8 mouse cellular contexts compared by ENCODE assay signal in the genomic region with DNA sequence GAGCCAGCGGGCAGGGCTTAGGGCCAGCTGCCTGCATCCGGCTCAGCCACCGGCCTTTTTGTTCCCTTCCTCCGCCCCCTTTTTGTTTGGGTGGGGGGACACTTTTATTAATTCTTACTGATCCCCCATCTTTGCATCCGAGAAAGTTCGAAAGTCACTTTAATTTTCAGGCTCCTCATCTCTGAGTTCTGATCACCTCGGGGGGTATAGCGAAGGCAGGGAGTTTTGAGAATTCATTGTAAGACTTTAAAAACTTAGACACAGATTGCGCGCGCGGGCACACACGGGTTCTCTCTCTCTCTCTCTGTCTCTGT. TPM values are rescaled to one million over a fixed set of nuclear protein-coding genes. Genes with fewer than 3 reads are reported as not detected.
DNase-seq lines count a peak whose midpoint lies in the region; ATAC-seq and TF ChIP-seq lines count a peak whose summit lies in the region.

No protein-coding gene starts in this region.

- H3K4me1 ChIP-seq in kidney, embryonic 15.5 days, result peaks cover 22% of the 10 kb centered on the region
- peaks cover 21% of the 10 kb centered on the region for H3K4me1 ChIP-seq in embryonic facial prominence, embryonic 13.5 days
- H3K4me1 ChIP-seq in intestine, embryonic 15.5 days (replicated peaks), result peaks cover 10% of the 10 kb centered on the region; the same call in 1 of the 2 replicates

- peak overlapping the region; percentile 70 for H3K4me2 ChIP-seq in kidney, embryonic 15.5 days
- peak overlapping the region; percentile 63 for H3K4me2 ChIP-seq in embryonic facial prominence, embryonic 13.5 days
- peak overlapping the region; percentile 96 for H3K4me2 ChIP-seq in intestine, embryonic 15.5 days (replicated peaks)
- peak overlapping the region; percentile 87 for H3K4me2 ChIP-seq in myocyte (ENCODE audit: low read depth)

- DNase-seq in kidney, adult 18-20 months, result no peak
- DNase-seq in right cerebral cortex, postnatal 25 days, result no peak
- DNase-seq in spleen, adult 18-20 months, result no peak
- DNase-seq in adrenal gland, adult 8-10 months, result no peak

- H3ac ChIP-seq in myocyte (ENCODE audit: control insufficient read depth, insufficient read length), result no peak overlapping the region

- H3K36me3 ChIP-seq in kidney, embryonic 15.5 days, result no peaks in the 10 kb centered on the region
- H3K36me3 ChIP-seq in embryonic facial prominence, embryonic 13.5 days, result peaks cover 13% of the 10 kb centered on the region
- H3K36me3 ChIP-seq in intestine, embryonic 15.5 days, result no peaks in the 10 kb centered on the region
- no peaks in the 10 kb centered on the region for H3K36me3 ChIP-seq in myocyte (ENCODE audit: control insufficient read depth, insufficient read depth)

- 1% methylated on average over 13 of the region's 13 CpGs for WGBS in kidney, embryonic 15.5 days
- WGBS in embryonic facial prominence, embryonic 13.5 days, result under 1% methylated on average over 13 of the region's 13 CpGs
- WGBS in intestine, embryonic 15.5 days, result 1% methylated on average over 13 of the region's 13 CpGs

- peaks cover 22% of the 10 kb centered on the region for H3K79me2 ChIP-seq in myocyte (ENCODE audit: control insufficient read depth, insufficient read depth)

- H3K9me3 ChIP-seq in kidney, embryonic 15.5 days (replicated peaks), result no peaks in the 10 kb centered on the region
- H3K9me3 ChIP-seq in embryonic facial prominence, embryonic 13.5 days, result no peaks in the 10 kb centered on the region
- H3K9me3 ChIP-seq in intestine, embryonic 15.5 days, result no peaks in the 10 kb centered on the region

- H3K27ac ChIP-seq in kidney, embryonic 15.5 days, result peak overlapping the region; percentile 99
- H3K27ac ChIP-seq in embryonic facial prominence, embryonic 13.5 days, result peak overlapping the region; percentile 100
- peak overlapping the region; percentile 98 for H3K27ac ChIP-seq in intestine, embryonic 15.5 days

- TF ChIP-seq POLR2A in myocyte (IDR thresholded peaks at IDR 0.05; ENCODE audit: insufficient read length, low read depth), result peak; percentile 76

- no peak for ATAC-seq in kidney, embryonic 15.5 days (replicated peaks; ENCODE audit: low FRiP score)
- ATAC-seq in embryonic facial prominence, embryonic 13.5 days (ENCODE audit: insufficient number of reproducible peaks, insufficient read depth, low FRiP score, low TSS enrichment, low read depth), result no peak
- no peak for ATAC-seq in intestine, embryonic 15.5 days

- peak overlapping the region; percentile 42 for H3K9ac ChIP-seq in kidney, embryonic 15.5 days
- peak overlapping the region; percentile 68 for H3K9ac ChIP-seq in embryonic facial prominence, embryonic 13.5 days
- H3K9ac ChIP-seq in intestine, embryonic 15.5 days, result no peak overlapping the region

- peak overlapping the region; percentile 87 for H3K4me3 ChIP-seq in kidney, embryonic 15.5 days (replicated peaks)
- peak overlapping the region; percentile 99 for H3K4me3 ChIP-seq in embryonic facial prominence, embryonic 13.5 days
- peak overlapping the region; percentile 69 for H3K4me3 ChIP-seq in intestine, embryonic 15.5 days (replicated peaks)
- H3K4me3 ChIP-seq in myocyte, result peak overlapping the region; percentile 93

- no peaks in the 10 kb centered on the region for H3K27me3 ChIP-seq in kidney, embryonic 15.5 days
- H3K27me3 ChIP-seq in embryonic facial prominence, embryonic 13.5 days, result no peaks in the 10 kb centered on the region
- no peaks in the 10 kb centered on the region; the same call in 1 of the 2 replicates for H3K27me3 ChIP-seq in intestine, embryonic 15.5 days (replicated peaks)
- H3K27me3 ChIP-seq in myocyte (ENCODE audit: control insufficient read depth, insufficient read depth, insufficient read length), result no peaks in the 10 kb centered on the region

TF ChIP-seq in myocyte, 11 proteins besides CTCF, POLR2A, EP300 and RAD21:
- no peak for TF ChIP-seq SRF (IDR thresholded peaks at IDR 0.05; ENCODE audit: control insufficient read depth, insufficient read length, low read depth)
- peak; percentile 62 for TF ChIP-seq POLR2AphosphoS2 (IDR thresholded peaks at IDR 0.05; ENCODE audit: insufficient read length, low read depth)
- TF ChIP-seq MYOD1 (IDR thresholded peaks at IDR 0.05; ENCODE audit: control insufficient read depth in 1 of 3, insufficient read length in 2 of 3, low read depth in 2 of 3), result peak in 2 of 3 experiments; percentile 24 to 48

RNA-seq across cellular contexts. Expression of gene Gas1, which starts 0.6 kb away (rescaled TPM):
- polyA plus RNA-seq in kidney, embryonic 15.5 days (2015; fragmentation: Nextera tagmentation; extraction: Ambion mirVana), result 94.2 and 102 TPM in 2 replicates
- 188 and 209 TPM in 2 replicates for polyA plus RNA-seq in embryonic facial prominence, embryonic 13.5 days (2015; fragmentation: Nextera tagmentation; extraction: Ambion mirVana)
- polyA plus RNA-seq in intestine, embryonic 15.5 days (2015; fragmentation: Nextera tagmentation; extraction: Ambion mirVana), result 78.0 and 93.4 TPM in 2 replicates
- polyA plus RNA-seq in myocyte (2012; fragmentation: generic; extraction: Trizol), result 25.7 TPM
- total RNA-seq in adrenal gland, adult 8-10 months (2022), result 10 to 100 TPM; 32.3 to 57.9 (median 38.8) TPM
